Mouse (Mus musculus): ENCODE data around the gene Homez. TPM values are rescaled to one million over a fixed set of nuclear protein-coding genes. Genes with fewer than 3 reads are reported as not detected.

Gene Homez
- 16.6 TPM for polyA plus RNA-seq (2017; shearing (Covaris generic))

GRCm38 (mm10) chr14:54870861-54871260 is at the start of gene Homez:
TSS of gene Homez (minus strand) at chr14:54870961.

GRCm38 (mm10) chr14:54912886-54913285 is 42.1 kb upstream of the Homez start, which contains the start of gene Slc22a17:
TSS of gene Slc22a17 (minus strand) at chr14:54913132.

GRCm38 (mm10) chr14:54892200-54892599 is 21.4 kb upstream of the Homez start, which contains the start of gene Pabpn1:
TSS of gene Pabpn1 (plus strand) at chr14:54892500.

DNA sequence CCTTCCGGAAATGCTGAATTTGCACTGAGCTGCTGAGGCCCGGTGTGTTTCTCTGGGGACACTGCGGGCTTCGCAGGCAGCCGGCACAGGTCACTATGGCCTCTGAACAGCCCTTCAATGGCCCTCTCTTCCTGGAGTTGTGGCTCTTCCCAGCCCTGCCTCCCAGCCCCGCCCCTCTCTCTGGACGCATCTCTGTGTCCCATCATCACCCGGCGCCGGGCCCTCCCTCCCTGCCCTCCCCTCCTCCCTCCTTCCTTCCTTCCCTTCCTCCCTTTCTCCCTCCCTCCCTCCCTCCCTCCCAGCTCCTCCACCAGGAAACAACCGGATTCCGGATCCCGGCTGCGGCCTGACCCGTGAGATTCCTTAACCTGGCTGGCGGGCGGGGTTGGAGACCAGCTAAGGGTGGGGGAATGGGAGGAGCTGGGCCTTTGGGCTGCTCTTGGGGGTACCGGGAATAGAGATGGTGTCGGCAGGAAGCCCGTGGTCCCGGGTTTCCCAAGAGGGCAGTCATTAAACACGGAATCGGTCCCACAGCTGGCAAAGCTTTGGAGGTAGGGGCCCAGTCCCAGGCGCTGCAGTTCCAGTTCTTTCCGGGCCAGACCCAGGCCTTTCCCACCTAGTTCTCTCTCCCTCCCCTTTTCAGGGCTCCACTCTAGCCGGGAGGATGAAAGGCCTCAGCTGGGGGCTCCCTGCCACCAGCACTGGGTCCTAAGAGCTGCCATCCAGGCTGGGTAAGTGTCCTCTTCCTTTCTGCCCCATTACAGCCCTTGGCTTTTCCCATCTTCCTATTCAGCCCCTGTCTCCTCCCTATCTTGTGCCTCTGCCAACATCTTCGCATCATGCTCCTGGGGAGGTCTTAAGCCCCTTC is 12.6 kb upstream of the Homez start, which contains the start of the genes Bcl2l2 and Gm20521:
Bcl2l2 (plus strand) TSS at position 224 of the 868 bp plus-strand sequence.
Gm20521 (plus strand) TSS at position 288 of the 868 bp plus-strand sequence.

DNA sequence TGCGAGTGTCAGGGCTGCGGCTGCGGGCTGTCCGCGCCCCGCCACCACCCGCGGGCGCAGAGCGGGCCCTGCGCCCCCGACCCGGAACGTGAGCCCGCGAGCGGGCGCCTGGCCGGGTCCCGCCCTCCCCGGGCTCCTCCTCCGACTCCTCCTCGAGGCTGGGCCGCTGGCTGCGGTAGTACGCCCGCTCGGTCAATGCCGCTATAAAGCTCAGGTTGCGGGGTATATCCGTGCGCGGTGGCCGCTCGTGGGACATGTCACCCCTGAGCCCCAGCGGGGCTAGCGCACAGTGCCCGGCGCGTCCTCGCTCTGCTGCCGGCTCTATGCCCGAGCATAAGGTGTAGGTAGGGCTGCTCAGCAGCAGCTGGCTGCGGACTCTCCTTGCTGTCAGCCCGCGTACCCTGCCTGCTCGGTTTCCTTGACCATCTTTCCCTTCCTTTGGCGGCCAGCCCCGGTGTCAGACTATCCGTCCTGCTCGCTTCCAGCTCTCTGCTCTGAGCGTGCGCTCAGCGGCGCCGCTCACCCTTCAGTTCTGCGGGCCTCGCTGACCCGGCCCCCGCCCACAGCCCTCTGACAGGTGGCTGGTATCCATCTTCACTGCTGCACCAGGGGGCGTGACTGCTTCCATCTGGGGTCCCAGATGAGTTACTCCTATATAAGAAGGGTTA is 6.4 kb upstream of the Homez start, which contains the start of gene Ppp1r3e:
Ppp1r3e (minus strand) TSS at position 503 of the 668 bp plus-strand sequence.

GRCm38 (mm10) chr14:54813991-54814390 is 56.8 kb downstream of the Homez start, which contains the start of gene Rnf212b:
TSS of gene Rnf212b (plus strand) at chr14:54814141.

Other genes starting within 250 kb of the Homez start
- gene Psmb11, start 249.5 kb downstream of the Homez start, polyA plus RNA-seq (2017; shearing (Covaris generic)), result not detected
- gene Gm17606, start 230.0 kb downstream of the Homez start, polyA plus RNA-seq (2017; shearing (Covaris generic)), result not detected
- 0.68 TPM for gene Cdh24, start 229.6 kb downstream of the Homez start, polyA plus RNA-seq (2017; shearing (Covaris generic))
- gene 1700123O20Rik, start 184.7 kb downstream of the Homez start, polyA plus RNA-seq (2017; shearing (Covaris generic)), result 92.8 TPM
- gene Acin1, start 184.0 kb downstream of the Homez start, polyA plus RNA-seq (2017; shearing (Covaris generic)), result 113 TPM
- 0.16 TPM for gene Gm29776, start 172.1 kb downstream of the Homez start, polyA plus RNA-seq (2017; shearing (Covaris generic))
- not detected for gene Cebpe, start 158.8 kb downstream of the Homez start, polyA plus RNA-seq (2017; shearing (Covaris generic))
- gene Slc7a8, start 89.0 kb downstream of the Homez start, polyA plus RNA-seq (2017; shearing (Covaris generic)), result 0.74 TPM
- gene Rnf212b, start 56.8 kb downstream of the Homez start, polyA plus RNA-seq (2017; shearing (Covaris generic)), result not detected
- gene Ppp1r3e, start 6.6 kb upstream of the Homez start, polyA plus RNA-seq (2017; shearing (Covaris generic)), result 0.60 TPM
- gene Bcl2l2, start 12.4 kb upstream of the Homez start, polyA plus RNA-seq (2017; shearing (Covaris generic)), result 0.59 TPM
- 0.38 TPM for gene Gm20521, start 12.5 kb upstream of the Homez start, polyA plus RNA-seq (2017; shearing (Covaris generic))
- 32.5 TPM for gene Pabpn1, start 21.5 kb upstream of the Homez start, polyA plus RNA-seq (2017; shearing (Covaris generic))
- gene Slc22a17, start 42.2 kb upstream of the Homez start, polyA plus RNA-seq (2017; shearing (Covaris generic)), result 2.1 TPM
- not detected for gene Efs, start 55.2 kb upstream of the Homez start, polyA plus RNA-seq (2017; shearing (Covaris generic))
- gene Il25, start 61.7 kb upstream of the Homez start, polyA plus RNA-seq (2017; shearing (Covaris generic)), result not detected
- not detected for gene Cmtm5, start 65.3 kb upstream of the Homez start, polyA plus RNA-seq (2017; shearing (Covaris generic))
- gene Myh6, start 96.0 kb upstream of the Homez start, polyA plus RNA-seq (2017; shearing (Covaris generic)), result not detected
- not detected for gene Gm17428, start 106.0 kb upstream of the Homez start, polyA plus RNA-seq (2017; shearing (Covaris generic))
- gene Myh7, start 123.7 kb upstream of the Homez start, polyA plus RNA-seq (2017; shearing (Covaris generic)), result not detected
- gene Ngdn, start 144.5 kb upstream of the Homez start, polyA plus RNA-seq (2017; shearing (Covaris generic)), result 133 TPM
- 11.1 TPM for gene Zfhx2, start 221.4 kb upstream of the Homez start, polyA plus RNA-seq (2017; shearing (Covaris generic))
- gene Thtpa, start 223.8 kb upstream of the Homez start, polyA plus RNA-seq (2017; shearing (Covaris generic)), result 18.4 TPM
- gene Ap1g2, start 235.6 kb upstream of the Homez start, polyA plus RNA-seq (2017; shearing (Covaris generic)), result 172 TPM
- not detected for gene Jph4, start 246.0 kb upstream of the Homez start, polyA plus RNA-seq (2017; shearing (Covaris generic))

Data from inflammation-experienced regulatory T-cells, adult 16 weeks (primary cell).